Mouse (Mus musculus): ENCODE results near the gene Cetn4.

Cetn4 gene

GRCm38 (mm10) chr3:37312370-37312941 lies at the start of gene Cetn4, which contains the start of gene Bbs12:
Gene Cetn4 (minus strand): TSS chr3:37312708.
Gene Bbs12 (plus strand): TSS chr3:37312554.
- peak; percentile 97 for DNase-seq

DNA sequence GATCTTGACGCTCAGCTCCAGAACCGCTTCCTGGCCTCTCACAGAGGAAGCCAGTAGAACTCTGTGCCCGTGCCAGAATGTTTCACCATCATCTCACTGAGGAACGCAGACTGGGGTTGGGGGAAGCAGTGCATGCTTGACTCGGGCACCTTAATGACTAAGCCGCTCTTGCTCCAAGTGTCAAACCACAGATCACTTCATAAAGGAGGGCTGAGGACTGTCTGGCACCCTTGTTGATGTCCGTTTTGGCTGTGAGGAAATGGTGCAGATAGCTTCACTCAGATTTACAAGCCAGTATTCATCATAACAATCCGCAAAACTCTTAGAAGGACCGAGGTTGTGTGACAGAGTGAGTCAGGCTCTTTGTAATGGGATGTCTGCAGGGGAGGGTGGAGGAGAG lies 48.2 kb upstream of the Cetn4 start:
- peak; percentile 57 for DNase-seq

GRCm38 (mm10) chr3:37354737-37355136 lies 42.2 kb upstream of the Cetn4 start:
- peak; percentile 17 for DNase-seq

- peak; percentile 22 for DNase-seq
These were observed 41.5 kb upstream of the Cetn4 start for GRCm38 (mm10) chr3:37353951-37354481.

- no peak for DNase-seq
These were observed 37.9 kb upstream of the Cetn4 start for GRCm38 (mm10) chr3:37350386-37350785.

DNA sequence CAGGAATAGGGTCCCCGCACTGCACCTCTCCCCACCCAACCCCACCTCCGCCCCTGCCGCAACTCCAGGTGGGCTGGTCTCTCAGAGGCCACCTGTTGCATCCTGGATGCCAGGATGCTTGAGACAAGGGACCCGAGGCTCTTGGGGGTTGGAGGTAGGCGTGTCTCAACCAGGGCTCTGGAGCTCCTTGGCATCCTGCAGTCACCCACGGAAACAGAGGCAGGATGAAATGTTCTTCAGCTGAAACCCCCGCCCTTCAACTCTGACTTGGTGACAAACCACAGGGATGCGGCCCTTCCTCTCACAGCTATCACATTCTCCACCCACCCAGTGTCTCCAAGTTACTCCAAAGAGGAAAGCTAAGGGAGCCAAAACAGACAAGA lies 36.6 kb upstream of the Cetn4 start:
- peak; percentile 21 for DNase-seq

- peak; percentile 75 for DNase-seq
These were observed 36.0 kb upstream of the Cetn4 start, which contains the start of gene Fgf2 for GRCm38 (mm10) chr3:37348221-37349165. Gene Fgf2 (plus strand): TSS chr3:37348346.

DNA sequence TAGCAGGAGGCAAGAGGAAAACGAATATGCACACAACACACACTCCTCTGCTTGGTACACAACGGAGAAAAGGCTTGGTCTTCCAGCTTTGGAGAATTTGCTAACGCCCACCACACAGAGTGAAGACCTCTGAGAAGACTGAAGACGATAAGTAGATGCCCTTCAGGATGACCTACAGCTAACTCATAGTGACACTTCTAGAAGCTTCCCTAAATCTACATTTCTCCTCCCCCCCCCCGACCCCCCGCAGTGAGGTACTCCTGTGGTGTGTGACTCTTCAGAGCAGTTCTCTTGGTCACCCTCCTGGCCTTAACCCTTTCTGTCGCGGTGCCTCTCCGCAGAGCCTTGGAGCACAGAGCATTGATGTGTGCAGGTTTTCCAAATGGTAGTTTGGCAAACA lies 35.2 kb upstream of the Cetn4 start:
- DNase-seq, result no peak

GRCm38 (mm10) chr3:37342811-37343210 lies 30.3 kb upstream of the Cetn4 start:
- DNase-seq, result peak; percentile 32

DNA sequence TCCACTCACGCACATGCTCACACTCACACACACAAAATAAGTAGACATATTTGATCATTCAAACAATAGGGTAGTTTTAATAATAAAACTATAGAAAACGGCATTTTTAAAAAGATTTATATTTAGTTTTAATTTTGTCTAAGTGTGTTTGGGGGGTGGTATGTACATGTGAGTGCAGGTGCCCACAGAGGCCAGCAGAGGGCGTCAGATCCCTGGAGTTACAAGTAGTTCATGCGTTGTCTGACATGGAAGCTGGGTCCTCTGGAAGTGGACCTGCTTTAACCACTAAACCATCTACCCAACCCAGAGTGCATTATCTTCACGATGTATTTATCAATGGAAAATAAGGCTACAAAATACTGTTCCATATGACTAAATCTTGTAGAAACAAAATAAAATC lies 28.6 kb upstream of the Cetn4 start:
- DNase-seq, result peak; percentile 23

DNA sequence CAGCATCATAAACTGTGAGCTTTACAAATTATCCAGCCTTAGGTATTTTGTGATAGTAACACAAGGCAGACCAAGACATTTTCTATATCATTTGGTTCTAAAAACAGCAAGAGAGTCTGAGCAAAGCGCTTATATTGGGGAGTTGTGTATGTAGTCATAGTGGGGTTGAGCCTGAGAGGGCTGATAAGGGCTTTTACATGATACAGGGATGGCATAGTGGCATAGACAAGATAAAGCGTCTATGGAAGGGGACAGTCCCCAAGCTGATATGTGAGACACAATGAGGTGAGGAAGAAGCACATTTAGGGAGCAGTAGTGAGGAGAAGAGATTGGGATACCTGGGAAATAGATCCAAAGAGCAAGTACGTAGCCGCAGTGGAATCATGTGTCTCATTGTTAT lies 21.5 kb upstream of the Cetn4 start:
- DNase-seq, result no peak

GRCm38 (mm10) chr3:37331999-37332449 lies 19.5 kb upstream of the Cetn4 start:
- no peak for DNase-seq

DNA sequence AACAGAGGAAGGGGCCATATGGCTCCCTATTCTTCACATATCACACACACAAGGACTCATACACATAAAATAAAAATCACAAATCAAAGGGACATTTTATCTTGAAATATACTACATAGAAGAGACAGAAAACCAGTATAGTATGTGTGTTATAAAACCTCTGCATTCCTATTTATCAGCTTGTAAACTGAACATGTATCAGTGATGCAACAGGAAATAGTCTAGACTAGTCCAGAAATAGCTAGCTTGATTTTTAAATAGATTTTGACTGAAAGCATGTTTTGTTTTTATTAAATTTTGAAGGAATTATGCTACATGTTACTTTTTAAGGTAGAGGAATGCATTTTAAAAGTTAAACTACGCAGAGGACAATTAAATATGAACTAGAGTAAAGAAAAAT lies 17.5 kb upstream of the Cetn4 start:
- no peak for DNase-seq

- no peak for DNase-seq
These were observed 16.0 kb upstream of the Cetn4 start for GRCm38 (mm10) chr3:37328489-37328888.

- no peak for DNase-seq
These were observed 14.1 kb upstream of the Cetn4 start for GRCm38 (mm10) chr3:37326627-37327026.

- peak; percentile 13 for DNase-seq
These were observed 13.0 kb upstream of the Cetn4 start for GRCm38 (mm10) chr3:37325317-37326112.

DNA sequence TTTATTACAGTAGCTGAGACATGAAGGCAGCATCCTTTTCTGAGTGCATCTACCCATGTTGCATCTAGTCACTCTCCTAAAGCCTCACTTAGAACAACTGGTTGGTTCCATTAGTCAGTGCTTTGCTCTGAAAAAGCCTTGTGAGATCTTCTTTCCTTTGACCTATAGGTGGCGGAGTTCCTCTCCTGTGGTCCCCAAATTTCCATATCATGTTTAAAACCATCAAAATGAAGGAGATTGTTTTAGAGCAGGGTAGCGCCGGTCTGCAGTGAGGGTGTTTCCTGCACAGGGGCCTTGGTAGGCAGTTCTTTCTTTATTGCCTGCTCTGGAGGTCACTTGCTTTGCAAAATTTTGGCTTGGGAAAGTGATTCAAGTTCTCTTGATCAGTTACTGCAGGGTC lies 11.8 kb upstream of the Cetn4 start:
- DNase-seq, result peak; percentile 42

DNA sequence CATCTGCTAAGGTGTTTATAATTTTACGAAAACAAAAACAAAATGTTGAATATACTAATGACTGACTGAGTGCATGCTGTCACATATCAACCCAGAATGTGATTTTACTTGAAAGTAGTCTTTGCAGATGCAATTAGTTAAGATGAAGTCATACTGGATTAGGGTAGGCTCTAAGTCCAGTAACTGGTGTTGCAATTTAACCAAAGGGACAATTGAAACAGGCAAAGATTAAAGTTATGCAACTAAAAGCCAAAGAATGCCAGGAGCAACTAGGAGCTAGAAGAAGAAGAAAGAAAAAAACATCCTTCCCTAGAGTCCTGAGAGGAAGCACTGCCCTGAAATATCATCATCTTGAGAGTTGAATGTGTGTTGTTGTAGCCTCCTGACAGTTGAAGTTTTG lies 3.7 kb upstream of the Cetn4 start:
- no peak for DNase-seq

- no peak for DNase-seq
These were observed 863 bp upstream of the Cetn4 start for GRCm38 (mm10) chr3:37313371-37313770.

DNA sequence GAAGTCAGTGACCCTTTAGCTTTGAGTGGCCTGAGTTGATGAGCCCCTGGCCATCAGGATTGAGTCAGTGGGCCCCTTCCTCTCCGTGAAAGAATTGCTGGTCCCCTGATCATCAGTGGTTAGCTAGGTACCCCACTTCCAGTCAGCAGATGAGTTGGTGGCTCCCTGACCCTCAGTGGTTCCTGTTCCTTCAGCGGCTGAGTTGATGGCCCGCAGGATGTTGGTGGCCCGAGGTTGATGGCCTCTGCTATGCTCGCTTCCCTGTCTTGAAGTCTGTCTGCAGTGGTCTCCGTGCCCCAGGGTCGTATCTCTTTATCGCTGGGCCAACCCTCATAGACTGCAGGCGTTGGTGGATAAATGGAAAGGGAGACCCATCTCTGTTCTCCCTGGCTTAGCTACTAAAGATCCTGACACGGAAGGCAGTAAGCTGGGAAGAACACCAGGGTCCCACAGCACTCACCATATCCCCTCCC lies 575 bp downstream of the Cetn4 start:
- no peak for DNase-seq

DNA sequence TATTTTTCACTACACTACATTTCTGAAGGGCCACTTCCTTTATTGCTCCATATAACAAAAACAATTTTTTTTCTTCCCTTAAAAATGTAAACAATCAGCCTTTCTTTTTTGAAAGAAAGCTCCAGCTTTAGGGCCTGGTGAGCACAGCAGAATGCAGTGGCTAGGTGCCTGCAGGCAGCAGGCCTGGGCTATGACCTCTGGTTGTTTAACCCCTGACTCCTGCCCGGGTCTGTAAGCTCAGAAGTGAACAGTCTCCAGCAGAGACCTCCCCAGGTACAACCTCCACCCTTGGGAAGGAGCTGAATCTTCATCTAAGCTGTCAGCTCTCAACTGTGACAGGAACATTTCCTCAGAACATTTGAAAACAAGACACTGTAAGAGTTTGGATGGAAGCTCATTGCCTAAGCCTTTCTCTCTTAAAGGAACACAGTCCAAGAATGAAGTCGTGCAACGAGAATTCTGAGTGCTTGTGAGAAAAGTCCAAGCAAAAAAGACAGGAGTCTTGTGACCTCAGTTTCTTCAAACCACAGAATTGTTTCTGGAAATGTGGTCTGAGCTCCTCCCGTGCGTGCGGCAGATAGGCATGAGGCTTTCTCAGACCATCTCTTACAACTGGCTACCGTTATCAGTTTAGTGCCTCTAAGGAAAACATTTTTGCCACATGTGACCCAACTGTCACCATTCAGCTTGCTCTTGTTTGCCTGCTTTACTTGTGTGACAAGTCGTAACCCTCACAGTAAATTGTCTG lies 8.9 kb downstream of the Cetn4 start:
- DNase-seq, result no peak

DNA sequence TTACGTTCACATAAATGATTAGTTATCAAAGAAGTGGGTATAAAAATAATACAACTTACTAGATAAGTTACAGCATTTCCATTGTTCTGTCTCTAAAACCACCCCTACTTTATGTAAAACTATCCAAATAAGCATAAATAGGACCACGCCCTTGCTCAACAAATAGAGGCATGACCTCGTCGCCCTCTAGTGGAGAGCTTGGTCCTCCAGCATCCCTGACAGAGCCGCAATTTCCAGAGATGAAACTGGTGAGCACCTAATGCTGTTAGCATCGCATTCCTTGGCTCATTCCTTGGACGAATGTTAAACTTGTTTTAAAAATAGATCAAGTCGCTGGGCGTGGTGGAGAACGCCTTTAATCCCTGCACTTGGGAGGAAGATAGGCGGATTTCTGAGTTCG lies 9.8 kb downstream of the Cetn4 start:
- DNase-seq, result peak; percentile 71

Measured in lung, postnatal 10 days (tissue).